Mouse (Mus musculus) right cerebral cortex, adult 2 months (tissue): ENCODE measurements around the gene Yars2.
"Not testable (repeated sequence)": the region's sequence is repeated elsewhere in the genome, so short reads cannot be mapped to it uniquely, and the experiment has no call there.

Experiments
- DNase-seq, 2 experiments: peaks; one replicate each; pipeline ENCODE4 v3.0.0; 2021 to 2022; ENCODE audit warnings: low spot score in 2 of 2

Yars2 gene

DNA sequence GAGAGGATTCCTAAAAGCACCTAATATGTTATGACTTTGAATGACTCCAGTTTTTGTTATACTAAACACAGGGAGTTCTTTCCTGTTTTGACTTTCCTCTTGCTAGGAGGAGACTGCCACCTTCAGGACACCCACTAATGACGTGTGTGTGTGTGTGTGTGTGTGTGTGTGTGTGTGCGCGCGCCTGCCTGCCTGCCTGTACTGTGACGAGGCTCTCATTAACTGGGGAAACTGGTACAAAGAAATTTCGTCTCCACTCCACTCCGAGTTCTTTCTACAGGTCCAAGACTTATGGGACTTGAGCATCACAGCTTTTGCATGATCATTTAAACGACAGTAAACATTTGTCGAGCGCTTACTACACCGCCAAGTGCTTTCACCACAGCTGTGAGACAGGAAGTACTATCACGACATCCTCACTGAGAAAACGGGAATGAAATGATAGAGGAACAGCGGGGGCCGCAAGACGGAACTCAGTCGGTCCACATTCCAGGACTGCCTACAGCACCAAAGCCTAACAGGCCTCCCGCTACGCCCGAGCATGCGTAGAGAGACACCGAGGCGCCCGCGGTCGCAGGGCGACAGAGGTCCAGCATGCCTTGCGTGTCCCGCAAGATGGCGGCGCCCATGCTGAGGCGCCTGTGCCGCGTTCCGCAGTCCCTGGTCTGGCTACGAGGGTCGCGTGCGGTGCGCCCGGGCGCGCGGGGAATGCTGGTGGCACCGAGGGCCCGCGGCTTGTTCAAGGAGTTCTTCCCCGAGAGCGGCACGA, at the start of gene Yars2:
Yars2 (plus strand) TSS at position 597 of the 769 bp plus-strand sequence.
- peak; percentile 94 to 95 for DNase-seq

DNA sequence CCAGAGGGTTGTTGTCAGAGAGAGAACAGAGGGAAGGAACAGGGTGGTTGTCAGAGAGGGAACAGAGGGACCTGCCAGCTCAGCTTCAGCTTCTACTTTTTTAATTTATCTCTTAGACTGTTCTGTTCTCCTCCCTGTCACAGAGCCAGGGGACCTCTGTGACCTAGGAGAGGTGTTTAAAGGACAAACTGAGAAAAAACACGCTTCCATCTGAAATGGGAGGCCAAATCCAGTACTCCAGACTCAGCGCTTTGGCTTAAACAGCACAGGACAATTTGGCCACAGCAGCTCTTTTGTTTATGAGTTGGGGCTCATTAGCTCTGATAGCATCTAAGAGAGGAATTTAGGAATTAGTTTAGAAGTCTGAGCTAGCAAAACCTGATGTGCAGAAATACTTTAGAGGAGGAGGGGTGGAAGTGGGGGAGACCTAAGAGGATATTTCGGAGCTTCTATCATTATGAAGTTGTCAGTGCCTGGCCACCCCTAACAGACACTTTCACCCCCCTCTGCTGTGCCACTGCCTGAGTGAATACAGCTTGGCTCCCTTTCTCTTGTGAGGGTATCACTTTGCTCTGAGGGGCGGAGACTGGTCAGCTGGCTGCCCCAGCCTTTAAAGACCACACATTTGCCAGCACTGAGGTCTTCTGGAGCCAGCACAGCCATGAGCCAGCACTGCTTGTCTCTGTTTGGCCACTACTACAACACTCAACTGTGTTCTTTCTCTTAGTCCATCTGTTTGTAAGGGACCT, 49.3 kb upstream of the Yars2 start:
- no peak for DNase-seq

DNA sequence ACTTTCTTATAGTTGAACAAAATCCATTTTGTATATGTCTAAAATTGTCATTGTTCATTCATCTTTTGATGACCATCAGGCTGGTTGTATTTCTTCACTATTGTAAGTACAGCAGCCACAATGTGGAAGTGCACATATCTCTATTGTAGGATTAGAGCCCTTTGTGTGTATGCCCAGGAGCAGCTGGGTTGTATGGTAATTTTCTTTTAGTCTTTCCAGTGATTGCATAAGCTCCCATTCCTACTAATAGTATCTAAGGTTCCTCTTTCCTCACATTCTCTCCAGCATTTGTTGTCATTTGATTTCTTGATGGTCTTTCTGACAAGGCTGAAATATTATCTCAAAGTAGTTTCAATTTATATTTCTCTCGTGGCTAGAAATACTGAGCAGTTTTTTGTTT, 47.5 kb upstream of the Yars2 start:
- no peak for DNase-seq

DNA sequence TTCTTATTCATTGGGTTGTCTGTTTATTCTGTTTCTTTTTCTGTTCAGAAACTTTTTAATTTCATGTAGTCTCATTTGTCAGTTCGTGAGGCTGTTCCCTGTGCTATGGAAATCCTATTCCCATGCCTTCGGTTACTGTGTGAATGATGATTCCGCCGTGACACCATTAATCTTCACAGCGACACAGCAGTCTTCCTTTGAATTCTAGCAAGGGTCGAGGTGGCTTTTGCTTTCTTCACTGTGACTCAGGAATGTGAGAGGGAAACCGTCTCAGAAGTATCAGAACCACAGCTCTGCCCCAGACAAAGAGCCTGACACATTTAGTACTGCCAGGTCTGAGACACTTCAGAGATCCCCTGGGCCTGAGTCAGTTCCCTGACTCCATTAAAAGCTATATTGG, 46.9 kb upstream of the Yars2 start:
- no peak for DNase-seq

DNA sequence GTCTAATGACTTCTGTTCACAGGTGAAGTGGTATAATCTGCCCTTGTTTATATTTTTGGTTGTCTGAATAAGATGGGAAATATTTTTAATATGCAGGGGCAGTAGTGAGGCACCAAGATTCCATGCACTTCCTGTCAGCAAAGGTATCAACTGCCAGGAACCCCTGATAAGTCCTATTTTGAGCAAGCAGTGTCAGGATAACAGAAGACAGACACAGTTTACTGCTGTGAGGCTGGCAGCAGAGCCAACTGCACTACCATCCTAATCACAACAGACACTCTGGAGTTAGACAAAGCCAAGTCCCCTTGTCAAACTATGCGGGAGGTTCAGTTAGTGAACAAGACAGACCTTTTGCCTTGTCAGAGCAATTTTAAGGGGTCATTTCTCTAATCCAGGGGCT, 46.1 kb upstream of the Yars2 start:
- no peak for DNase-seq

DNA sequence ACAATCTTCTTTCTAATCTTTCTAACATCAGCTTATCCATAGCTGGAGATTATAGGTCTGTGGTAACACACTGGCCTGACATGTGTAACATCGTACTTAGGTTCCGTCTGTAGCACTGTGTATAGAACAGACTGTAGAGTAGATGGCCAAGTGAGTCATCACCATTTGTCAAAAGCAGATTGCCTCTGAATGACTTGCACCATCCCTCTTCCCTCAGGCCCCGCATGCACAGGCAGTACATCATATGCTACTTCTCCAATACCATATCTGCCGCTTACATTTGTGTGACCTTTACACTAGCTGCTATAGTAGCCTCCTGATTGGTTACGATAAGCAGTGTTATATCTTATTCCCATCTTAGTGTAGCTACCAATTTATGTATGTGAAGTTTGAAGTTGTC, 41.9 kb upstream of the Yars2 start:
- no peak for DNase-seq

DNA sequence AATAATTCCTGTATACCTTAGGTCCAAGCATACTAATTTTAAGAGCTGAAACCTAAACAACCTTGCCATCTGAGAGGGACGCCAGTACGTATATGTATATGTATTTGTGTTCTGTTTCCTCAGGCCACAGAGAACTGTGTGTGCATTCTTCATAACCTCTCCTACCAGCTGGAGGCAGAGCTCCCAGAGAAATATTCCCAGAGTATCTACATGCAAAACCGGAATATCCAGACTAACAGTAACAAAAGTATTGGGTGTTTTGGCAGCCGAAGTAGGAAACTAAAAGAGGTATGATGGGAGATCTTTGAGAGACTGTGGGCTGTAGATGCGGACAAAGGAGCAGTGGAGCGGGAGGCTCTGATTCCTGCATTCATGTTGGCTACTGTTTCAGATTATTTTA, 41.3 kb upstream of the Yars2 start:
- no peak for DNase-seq

DNA sequence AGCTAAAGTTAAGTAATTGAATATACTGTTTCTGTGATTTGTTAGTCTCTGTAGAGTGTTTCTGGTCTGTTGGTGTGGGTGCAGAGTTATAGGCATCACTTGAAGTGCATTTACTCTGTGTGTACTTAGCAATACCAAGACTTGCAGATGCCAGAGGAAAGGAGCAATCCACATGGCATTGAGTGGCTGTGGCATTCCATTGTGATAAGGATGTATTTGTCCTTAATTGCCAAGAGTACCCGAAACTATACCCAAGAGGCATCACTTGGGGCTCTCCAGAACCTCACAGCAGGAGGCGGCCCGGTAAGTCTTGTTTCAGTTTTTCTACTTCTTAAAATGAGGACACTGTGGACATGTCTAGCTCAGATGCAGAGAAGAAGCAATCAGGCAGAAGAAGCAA, 40.3 kb upstream of the Yars2 start:
- no peak for DNase-seq

DNA sequence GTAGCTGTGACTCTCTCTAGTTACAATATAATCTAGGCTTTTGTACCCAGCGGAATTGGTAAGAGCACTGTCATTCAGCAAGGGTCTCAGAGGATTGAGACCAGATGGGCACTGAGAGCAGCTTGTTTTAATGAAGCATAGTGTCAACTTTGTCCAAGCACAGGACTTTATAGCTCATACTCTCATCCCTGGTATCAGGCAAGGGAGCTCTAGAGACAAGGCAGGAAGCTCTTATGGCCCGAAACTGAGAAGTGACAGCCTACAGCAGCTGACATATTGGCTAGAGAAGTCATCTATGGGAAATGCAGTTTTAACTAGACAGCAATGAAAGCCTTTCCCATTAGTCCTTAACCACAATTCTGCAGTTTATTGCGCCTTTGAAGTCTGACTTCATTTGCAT, 29.8 kb upstream of the Yars2 start:
- DNase-seq: no peak

DNA sequence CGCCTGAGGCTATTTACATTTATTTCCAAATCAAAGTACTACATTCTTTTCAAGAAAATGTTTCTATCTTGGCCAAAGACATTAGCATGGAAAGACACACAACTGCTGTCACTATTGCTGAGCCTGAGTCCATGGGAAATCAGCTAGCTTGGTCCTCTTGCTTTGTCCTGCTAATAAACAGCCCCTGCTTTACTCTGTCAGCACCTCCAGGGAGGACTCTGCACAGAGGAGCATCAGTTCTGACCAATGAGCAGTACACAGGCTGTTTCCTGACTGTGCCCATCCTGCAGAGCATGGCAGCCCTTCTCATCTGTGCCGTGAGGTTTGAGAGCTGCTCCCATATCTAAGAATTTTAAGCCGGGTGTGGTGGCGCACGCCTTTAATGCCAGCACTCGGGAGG, 29.0 kb upstream of the Yars2 start:
- no peak for DNase-seq

DNA sequence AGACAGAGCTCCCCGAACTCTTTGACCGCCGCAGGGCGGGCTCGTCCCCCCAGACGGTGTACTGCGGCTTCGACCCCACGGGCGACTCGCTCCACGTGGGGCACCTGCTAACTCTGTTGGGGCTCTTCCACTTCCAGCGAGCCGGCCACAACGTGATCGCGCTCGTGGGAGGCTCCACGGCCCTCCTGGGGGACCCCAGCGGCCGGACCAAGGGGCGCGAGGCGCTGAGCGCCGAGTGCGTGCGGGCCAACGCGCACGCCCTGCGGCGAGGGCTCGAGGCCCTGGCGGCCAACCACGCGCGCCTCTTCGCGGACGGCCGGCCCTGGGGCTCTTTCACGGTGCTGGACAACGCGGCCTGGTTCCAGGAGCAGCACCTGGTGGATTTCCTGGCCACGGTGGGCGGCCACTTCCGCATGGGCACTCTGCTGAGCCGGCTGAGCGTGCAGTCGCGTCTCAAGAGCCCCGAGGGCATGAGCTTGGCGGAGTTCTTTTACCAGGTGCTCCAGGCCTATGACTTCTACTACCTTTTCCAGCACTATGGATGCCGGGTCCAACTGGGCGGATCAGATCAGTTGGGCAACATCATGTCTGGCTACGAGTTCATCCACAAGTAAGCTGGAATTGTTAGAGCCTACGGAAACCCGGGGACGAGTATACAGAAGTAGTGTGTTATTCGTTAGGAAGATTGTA, 518 bp downstream of the Yars2 start:
- peak; percentile 44 to 47 for DNase-seq

DNA sequence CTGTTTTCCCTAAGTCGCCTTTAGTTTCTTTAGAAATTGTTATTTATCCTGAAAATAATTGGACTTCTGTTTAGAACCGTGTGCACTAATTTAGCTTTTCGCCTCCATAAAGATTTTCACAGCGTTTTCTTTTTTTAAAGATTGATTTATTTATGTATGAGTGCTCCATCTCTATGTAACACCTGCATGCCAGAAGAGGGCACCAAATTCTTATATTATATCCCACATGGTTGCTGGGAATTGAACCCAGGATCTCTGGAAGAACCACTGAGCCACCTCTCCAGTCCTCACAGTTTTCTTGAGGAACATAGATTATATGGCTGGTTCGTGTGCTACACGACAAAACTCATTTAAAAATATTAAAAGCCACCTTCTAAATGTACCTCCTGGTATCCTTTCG, 1.1 kb downstream of the Yars2 start:
- DNase-seq: no peak

DNA sequence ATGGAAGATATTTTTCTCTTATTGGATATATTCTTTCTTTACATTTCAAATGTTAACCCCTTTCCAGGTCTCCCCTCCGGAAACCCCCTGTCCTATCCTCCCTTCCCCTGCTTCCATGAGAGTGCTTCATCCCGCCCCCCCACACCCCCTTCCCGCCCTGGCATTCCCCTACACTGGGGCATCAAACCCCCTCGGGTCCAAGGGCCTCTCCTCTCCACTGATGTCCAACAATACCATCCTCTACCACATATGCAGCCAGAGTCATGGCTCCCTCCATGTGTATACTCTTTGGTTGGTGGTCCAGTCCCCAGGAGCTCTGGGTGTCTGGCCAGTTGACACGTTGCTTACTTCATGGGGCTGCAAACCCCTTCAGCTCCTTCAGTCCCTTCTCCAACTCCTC, 8.6 kb downstream of the Yars2 start:
- DNase-seq: no peak

DNA sequence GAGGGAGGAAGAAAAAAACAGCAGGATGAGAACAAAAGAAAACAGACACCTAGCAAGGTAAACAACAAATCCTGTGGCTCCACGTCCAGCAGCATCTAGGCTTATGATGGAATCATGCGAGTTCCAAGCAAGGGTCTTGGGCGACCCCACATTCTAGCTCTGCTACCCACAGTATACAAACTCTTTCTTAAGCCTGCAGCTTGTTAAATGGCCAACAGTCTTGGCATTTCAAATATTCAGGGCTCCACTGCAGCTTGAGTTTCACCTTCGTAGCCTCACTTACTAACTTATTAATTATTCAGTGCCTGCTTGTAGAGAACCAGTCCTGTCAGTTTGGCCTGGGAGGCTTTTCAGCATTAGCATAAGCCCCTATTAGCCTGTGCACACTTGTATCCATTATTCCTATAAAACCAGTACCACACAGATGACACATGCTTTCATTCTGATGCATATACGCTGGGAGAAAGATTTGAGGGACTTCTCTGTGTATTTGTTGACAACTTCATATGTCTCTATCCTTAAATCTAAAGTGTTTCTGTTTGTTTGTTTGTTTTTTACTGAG, 23.1 kb downstream of the Yars2 start:
- DNase-seq: no peak

DNA sequence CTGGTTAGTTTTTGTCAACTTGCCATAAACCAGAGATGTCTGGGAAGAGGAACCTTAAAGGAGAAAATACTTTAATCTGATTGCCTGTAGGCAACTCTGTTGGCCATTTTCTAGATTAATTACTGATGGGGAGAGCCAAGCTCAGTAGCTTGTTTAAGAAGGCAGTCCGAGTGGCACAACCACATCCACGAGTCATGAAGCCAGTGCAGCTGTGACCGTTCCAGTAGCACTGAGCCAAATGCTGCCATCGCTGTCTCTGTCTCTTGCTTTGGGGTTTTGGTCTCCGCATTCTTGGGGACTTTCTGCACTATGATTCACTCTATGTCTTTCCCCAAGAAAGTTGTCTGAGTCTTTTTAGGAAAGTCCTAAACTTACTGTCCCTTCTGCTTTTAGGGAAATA, 43.7 kb downstream of the Yars2 start:
- no peak for DNase-seq

DNA sequence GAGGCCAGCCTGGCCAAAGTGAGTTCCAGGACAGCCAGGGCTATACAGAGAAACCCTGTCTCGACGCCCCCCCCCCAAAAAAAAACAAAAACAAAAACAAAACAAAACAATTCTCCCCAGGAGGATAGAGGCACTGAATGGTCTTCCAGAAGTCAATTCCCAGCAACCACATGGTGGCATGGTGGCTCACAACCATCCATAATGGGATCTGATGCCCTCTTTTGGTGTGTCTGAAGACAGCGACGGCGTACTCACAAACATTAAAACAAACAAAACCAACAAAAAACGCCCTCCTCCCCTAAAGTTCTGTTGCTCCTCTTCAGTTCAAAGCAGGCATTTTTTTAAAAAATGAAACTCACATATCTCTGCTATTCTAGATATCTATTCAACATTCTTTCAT, 55.1 kb downstream of the Yars2 start:
- no peak for DNase-seq

DNA sequence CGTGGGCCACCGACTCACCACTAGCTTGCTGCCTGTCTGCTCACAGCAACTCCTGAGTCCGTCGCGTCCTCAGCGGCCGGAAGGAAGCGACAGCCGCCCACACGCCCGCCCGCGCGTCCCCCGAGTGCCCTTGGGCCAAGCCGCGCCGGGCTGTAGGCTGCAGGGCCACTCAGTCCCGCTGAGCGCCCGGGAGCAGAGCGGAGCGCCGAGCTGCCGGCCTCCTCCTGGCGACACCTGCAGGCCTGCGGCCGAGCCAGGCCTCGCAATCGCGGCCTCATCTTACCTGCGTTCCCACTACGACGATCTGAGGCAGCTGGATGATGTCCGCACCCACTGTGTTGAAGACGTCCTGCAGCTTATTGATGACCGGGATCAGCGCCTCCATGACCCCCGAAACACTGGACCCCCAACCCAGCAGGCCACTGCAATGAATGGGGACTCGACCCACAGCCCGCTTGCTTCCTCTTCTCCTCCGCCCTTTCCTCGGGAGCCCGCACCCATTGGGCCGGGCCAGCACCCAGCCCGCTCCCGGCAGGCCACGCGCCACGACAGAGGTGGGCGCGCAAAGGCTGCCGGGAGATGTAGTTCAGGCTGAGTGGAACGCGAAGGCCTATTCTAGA, 55.8 kb downstream of the Yars2 start, which contains the start of gene Dnm1l:
Dnm1l (minus strand) TSS at position 479 of the 620 bp plus-strand sequence.
- peak; percentile 92 to 95 for DNase-seq

DNA sequence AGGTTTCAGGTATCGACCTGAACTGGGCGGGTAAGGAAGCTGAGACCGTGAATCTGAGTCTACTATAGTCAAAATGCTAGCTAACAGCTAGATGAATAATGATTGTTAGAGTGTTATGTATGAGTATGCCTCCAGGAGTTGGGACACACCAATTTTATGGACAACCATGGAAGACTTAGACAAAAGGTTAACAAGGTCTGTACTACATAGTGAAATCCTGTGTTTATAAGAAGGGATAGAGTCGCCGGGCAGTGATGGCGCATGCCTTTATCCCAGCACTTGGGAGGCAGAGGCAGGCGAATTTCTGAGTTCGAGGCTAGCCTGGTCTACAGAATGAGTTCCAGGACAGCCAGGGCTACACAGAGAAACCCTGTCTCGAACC, 56.3 kb downstream of the Yars2 start:
- not testable (repeated sequence) for DNase-seq
